Mouse (Mus musculus) 3134 (cell line): ENCODE data around the gene Cd300ld5.
"Not testable (repeated sequence)": the region's sequence is repeated elsewhere in the genome, so short reads cannot be mapped to it uniquely, and the experiment has no call there.

ENCODE experiments used
- DNase-seq: peaks from one replicate; pipeline ENCODE4 v3.0.0-alpha.2; 2011; ENCODE audit warnings: low spot score; ENCODE audit not compliant: insufficient read length; ENCODE audit errors: extremely low read depth

Gene Cd300ld5

GRCm38 (mm10) chr11:115037669-115038068 is at the start of gene Cd300ld5:
Gene Cd300ld5 (minus strand): TSS chr11:115037769.
- not testable (repeated sequence) for DNase-seq

- no peak for DNase-seq
Observed at GRCm38 (mm10) chr11:115086213-115086612, 48.6 kb upstream of the Cd300ld5 start.

DNA sequence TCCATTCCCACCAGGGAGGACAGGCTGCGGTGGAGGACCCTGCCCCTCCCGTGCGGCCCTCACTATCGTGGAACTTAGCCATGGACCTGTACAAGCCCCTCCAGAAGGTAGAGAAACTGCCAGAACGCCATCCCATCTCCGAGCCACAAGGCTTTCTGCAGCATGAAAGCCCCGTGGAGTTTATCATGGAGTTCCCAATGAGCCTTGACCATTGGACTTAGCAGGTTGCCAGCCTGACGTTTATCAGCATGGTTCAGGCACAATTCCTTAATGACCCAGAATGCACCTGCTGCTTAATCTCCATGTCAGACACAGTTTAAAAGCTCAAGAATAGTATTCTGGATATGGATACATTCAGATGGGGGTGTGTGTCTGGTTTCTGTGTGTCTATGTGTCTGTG is 47.5 kb upstream of the Cd300ld5 start:
- no peak for DNase-seq

DNA sequence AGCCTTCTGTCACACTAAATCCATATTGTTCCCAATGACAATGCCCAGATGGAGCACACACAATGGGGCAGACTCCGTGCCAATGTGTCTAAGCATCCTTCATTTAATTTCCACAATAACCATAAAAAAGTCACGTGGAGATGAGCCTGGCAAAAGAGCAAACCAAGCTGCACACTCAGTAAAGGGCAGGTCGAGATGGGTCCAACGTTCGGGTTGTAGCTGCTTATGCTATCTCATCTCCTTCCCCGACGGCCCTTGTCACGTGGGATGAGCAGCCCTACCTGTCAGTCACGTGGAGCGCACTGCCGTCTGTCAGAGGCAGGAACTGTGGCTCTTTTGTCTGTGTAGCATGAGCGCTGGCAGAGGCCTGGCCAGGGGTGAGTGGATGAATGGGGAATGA is 47.0 kb upstream of the Cd300ld5 start:
- no peak for DNase-seq

DNA sequence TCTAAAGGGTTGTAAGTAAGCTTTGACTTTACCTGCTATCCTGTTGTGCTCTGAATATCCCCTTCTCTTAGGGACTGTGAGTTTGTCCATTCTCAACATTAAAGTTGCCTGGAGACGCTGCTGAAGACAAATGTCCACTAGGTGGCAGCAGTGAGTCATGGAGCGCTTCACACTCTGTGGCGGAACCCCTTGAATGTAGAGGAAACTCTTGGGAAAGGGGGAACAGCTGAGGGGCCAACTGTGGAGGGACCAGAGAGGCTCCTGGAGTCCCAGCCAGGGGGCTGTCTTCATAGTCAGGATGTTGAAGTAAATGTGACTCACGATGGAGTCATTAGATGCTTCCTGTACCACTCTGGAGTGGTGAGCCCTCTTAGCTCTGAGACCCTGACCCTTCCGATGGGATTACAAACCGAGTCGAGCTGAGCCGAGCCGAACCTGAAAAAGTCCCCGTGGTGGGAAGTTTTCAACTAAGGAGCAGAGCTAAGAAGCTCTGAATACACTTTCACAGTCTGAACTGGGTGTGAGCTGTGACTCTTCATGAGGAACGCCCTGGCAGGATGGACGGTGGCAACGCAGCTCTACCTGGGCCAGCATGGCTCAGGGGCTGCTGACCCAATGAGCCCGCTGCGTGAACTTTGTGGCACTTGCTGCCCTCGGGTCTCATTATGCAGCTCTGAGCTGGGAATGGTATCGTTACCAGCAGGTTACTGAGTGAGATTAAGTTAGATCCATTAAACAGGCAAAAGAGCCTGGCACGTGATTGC is 46.0 kb upstream of the Cd300ld5 start:
- peak; percentile 21 for DNase-seq

DNA sequence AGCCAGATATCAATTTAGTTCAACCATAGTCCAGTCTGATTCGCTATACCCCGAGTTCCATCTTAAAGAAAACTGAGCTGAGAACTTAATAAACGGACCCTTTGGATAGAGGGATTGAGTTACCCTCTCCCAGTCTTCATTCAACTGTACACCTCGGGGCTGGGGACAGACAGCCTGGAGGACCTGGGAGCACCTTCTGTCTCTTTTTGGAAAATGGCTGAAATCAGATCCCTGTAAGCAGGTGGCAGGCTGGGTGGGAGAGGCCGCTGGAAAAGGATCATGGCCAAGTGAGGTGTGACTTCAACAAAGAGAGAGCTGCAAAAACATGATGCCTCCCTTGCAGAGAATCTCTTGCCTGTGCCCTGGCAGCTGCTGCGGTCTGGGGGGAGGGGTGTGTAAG is 44.6 kb upstream of the Cd300ld5 start:
- no peak for DNase-seq

- no peak for DNase-seq
Observed at GRCm38 (mm10) chr11:115081373-115081772, 43.8 kb upstream of the Cd300ld5 start.

- peak; percentile 49 for DNase-seq
Observed at GRCm38 (mm10) chr11:115080886-115081285, 43.3 kb upstream of the Cd300ld5 start.

DNA sequence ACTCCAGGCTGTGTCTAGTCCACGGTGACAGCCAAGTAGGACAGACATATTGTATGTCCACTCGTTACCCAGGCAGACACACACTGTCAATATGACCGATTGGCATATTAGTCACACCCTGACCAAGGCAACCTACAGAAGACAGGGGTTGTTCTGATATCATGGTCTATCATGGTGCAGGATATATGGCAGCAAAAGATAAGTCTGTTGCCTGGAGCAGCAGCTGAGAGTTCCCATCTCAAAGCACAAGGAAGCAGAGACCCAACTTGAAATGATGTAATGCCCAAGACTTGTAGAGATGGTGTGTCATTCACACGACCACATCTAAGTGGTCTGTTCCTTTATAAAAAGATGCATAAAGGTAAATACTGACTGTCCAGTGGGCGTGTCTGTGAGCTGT is 41.1 kb upstream of the Cd300ld5 start:
- DNase-seq, result no peak

DNA sequence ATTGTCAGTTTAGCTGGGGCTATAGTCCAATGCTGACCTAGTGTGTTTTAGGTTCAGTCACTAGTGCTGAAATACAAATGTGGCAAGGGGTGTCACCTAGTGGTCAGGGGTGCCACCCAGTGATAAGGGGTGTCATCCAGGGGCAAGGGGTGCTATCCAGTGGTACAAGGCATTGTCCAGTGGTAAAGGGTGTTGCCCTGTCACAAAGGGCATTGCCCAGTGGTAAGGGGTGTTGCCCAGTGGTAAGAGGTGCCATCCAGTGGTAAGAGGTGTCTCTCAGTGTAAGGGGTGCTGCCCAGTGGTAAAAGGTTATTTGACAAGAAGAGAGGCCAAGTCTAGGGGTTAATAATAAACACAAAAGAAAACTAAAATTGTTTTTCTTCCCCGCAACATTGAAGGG is 39.9 kb upstream of the Cd300ld5 start:
- DNase-seq, result no peak

DNA sequence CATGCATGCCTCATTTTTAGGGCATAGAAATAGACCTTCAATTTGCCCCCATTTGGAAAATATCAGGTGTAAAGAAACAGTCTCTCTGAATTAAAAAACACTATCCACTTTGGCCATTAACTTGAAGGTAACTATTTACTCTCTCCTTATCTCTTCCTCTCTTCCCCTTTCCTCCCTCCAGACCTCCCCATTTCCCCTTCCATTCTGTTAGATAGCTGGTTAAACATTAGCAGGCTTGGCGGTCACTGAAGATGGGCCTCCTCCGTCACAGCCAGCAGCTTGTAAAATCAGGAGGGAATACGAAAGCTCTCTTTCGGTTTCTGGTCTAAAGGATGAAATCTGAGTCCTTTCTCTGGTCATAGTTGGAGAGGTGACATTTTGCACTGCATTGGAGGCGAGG is 38.3 kb upstream of the Cd300ld5 start:
- DNase-seq, result no peak

DNA sequence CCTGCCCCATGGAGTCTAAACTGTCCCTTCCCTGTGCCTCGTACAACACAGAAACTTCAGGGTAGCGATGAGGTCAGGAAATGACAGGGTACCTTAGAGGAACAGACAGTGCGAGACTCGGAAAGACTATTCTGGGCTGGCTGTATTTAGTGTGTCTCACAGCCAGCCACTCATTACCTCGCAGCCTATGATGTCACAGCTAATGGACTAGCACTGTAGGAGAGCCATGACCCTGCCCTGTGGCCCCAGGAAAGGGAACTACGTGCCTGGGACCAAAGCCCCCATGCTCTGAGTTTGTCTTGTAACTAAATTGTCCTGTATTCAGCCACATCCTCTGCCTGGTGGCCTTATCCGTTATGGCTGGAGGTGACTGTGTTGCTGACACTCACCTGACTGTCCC is 37.8 kb upstream of the Cd300ld5 start:
- DNase-seq, result no peak

DNA sequence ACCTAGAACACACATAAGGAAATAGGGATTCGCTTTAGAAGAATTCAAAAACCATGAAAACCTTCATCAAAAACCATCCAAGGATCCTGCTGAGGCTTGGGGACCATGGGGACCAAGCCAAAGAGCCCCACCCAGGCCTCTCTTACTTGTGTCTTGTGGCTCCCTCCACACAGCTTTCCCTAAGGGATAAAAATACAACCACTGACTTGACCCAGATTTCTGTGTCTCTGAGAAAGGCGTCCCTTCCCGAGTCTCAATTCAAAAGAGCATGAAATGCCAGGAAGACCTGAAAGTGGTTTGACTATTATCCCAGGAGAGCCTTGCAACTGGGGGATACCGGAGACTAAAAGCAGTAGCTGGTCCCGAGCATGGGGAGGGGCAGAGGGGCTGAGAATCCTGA is 35.4 kb upstream of the Cd300ld5 start:
- DNase-seq, result no peak

- DNase-seq, result peak; percentile 94
Observed at GRCm38 (mm10) chr11:115071631-115072294, 34.2 kb upstream of the Cd300ld5 start.

DNA sequence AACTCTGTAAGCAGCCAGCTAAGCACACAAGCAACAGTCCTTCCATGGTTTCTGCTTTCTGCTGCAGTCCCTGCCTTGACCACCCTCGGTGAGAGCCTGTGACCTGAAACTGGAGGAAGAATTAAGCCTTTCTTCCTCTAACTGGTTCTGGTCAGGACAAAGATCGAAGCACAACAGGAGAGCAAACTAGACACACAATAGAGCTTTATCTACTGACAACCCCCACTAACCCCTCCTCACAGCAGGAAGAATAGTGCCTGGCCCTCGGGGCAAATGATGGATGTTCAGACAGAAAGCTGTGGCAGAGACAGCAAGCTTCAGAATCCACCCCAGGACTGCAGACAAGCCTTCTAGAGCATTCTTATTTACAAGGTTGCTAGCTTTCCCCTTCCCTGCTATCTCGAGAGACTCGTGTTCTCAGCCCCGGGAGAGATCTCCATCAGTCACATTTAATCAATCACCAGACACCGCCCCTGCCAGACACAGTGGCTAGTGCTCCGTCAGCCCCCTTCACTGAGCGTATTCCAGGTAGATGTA is 33.5 kb upstream of the Cd300ld5 start:
- no peak for DNase-seq

DNA sequence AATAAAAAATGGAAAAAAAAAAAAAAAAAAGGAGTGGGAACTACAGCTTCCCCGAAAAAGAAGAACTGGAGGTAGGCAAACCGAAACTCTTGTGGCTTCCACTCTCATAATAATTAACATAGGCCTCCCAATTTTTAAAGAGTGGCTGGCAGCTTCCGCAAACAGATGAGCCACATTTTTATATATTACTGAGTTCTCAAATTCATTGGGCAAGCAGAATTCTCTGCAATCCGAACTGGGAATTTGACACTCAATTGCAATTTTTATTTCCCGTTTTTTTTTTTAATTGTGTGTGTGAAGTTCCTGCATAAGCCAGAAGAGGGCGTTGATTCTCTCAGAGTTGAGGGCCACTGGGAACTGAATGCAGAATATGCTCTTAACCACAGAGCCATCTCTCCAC is 29.2 kb upstream of the Cd300ld5 start:
- DNase-seq, result no peak

- no peak for DNase-seq
Observed at GRCm38 (mm10) chr11:115062077-115062476, 24.5 kb upstream of the Cd300ld5 start, which contains the start of gene Cd300e. Gene Cd300e (minus strand): TSS chr11:115062177.

GRCm38 (mm10) chr11:115059797-115060196 is 22.2 kb upstream of the Cd300ld5 start:
- no peak for DNase-seq

- DNase-seq, result no peak
Observed at GRCm38 (mm10) chr11:115058701-115059100, 21.1 kb upstream of the Cd300ld5 start.

DNA sequence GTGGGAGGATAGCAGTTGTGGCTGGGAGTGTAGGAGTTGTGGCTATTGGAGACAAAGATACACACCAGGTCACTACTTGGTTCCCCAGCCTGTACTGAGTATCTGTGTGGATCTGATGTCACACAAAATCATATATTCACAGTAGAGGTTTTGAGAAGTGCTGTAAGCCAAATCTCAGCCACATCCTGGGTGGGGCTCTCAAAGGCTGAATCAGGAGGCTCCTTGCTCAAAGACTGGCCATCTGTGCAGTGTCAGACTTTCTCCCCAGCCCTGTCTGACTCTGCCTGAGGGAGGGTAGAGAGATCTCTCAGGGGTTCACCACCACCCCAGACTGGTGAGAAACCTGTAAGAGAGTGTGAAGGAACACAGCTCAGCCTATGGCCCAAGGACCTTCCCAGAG is 17.0 kb upstream of the Cd300ld5 start:
- peak; percentile 19 for DNase-seq

- DNase-seq, result no peak
Observed at GRCm38 (mm10) chr11:115052991-115053390, 15.4 kb upstream of the Cd300ld5 start.

- DNase-seq, result no peak
Observed at GRCm38 (mm10) chr11:115052206-115052605, 14.6 kb upstream of the Cd300ld5 start.
